Mouse (Mus musculus) neural tube, embryonic 14.5 days (tissue): Measurements from ENCODE around the gene Prorsd1. TPM values are rescaled to one million over a fixed set of nuclear protein-coding genes. Genes with fewer than 3 reads are reported as not detected.

Source experiments
- ATAC-seq: fragments of 200-750 bp; cut with Nextera tagmentation; 2 replicates; pipeline ENCODE4 v1.8.0; 2017; ENCODE audit warnings: low read depth, mild to moderate bottlenecking, moderate TSS enrichment, moderate library complexity
- H3K27ac ChIP-seq: fragments of 300-500 bp; sonication (generic); 2 replicates; pipeline ENCODE4 v1.5.1; 2014; ENCODE audit warnings: low read depth, mild to moderate bottlenecking, control low read depth, low read length, moderate library complexity, mixed read lengths
- H3K27me3 ChIP-seq: fragments of 300-500 bp; sonication (generic); 2 replicates; pipeline ENCODE4 v1.6.1; 2014; ENCODE audit warnings: low read length; ENCODE audit not compliant: control insufficient read depth, insufficient read depth
- H3K36me3 ChIP-seq: fragments of 300-500 bp; sonication (generic); 2 replicates; pipeline ENCODE4 v1.6.1; 2014; ENCODE audit warnings: low read length, mixed read lengths; ENCODE audit not compliant: control insufficient read depth, insufficient read depth
- H3K4me1 ChIP-seq: fragments of 300-500 bp; sonication (generic); 2 replicates; pipeline ENCODE4 v1.6.1; 2014; ENCODE audit warnings: low read length; ENCODE audit not compliant: control insufficient read depth, insufficient read depth
- H3K4me2 ChIP-seq: fragments of 300-500 bp; sonication (generic); 2 replicates; pipeline ENCODE4 v1.6.1; 2014; ENCODE audit warnings: mild to moderate bottlenecking, low read depth, low read length, control low read depth
- H3K4me3 ChIP-seq: fragments of 300-500 bp; sonication (generic); 2 replicates; pipeline ENCODE4 v1.5.1; 2014; ENCODE audit warnings: low read depth, low read length, control low read depth, mixed read lengths
- H3K9ac ChIP-seq: fragments of 300-500 bp; sonication (generic); replicated peaks from 2 replicates; pipeline ENCODE4 v1.6.1; 2014; ENCODE audit warnings: low read depth, mild to moderate bottlenecking, control low read depth, low read length, mixed read lengths
- H3K9me3 ChIP-seq: fragments of 300-500 bp; sonication (generic); 2 replicates; pipeline ENCODE4 v1.6.1; 2016; ENCODE audit warnings: low read length; ENCODE audit not compliant: control insufficient read depth
- WGBS: fragments of 180-500 bp; shearing (Covaris S2); extraction: QIAGEN DNeasy Blood & Tissue Kit; methylation state at CpG from one replicate; pipeline ENCODE4 v1.1.7; 2014; 5-methylcytosine and 5-hydroxymethylcytosine counted together
- polyA plus RNA-seq: library from polyadenylated mRNA; unstranded; fragments of >200 nt; fragmentation: Nextera tagmentation; extraction: Ambion mirVana; gene quantifications from 2 replicates; pipeline ENCODE4 v1.2.1, GENCODE M21; 2014

The Prorsd1 gene
- polyA plus RNA-seq, 1 experiment from 2014 or later, result 14.8 TPM

DNA sequence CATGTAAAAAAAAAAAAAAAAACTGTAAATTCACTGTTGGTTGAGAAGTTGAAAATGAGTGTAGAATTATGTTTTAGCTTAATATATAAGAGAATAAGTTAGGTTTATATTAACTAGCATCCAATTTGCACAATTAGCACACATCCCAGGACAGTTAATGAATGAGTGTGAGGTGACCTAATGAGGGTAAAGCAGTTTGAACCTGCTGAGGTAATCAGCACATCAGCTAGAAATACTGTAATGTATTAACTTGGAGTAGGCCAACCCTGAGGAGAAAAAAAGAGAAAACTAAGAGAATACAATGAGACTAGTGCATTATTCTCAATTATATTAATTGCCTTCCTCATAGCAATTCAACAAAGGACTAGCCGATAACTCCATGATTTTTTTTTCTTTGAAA lies 5.4 kb downstream of the Prorsd1 start:
- no peak for ATAC-seq
- Histone ChIP-seq H3K4me2 (no peak overlapping the region), H3K4me1 (no peaks in the 10 kb centered on the region), H3K27me3 (no peaks in the 10 kb centered on the region), H3K9me3 (no peaks in the 10 kb centered on the region), H3K27ac (no peak overlapping the region), H3K36me3 (peaks cover 23% of the 10 kb centered on the region), H3K4me3 (no peak overlapping the region), H3K9ac (no peak overlapping the region)
- WGBS, result 87% methylated on average over 1 of the region's 1 CpGs

- no peaks in the 10 kb centered on the region for H3K4me1 ChIP-seq
- H3K27ac ChIP-seq, result no peak overlapping the region
- H3K9ac ChIP-seq, result no peak overlapping the region
- 98% methylated on average over 2 of the region's 2 CpGs for WGBS
- peaks cover 43% of the 10 kb centered on the region for H3K36me3 ChIP-seq
- ATAC-seq, result no peak
- H3K4me2 ChIP-seq, result no peak overlapping the region
- H3K9me3 ChIP-seq, result no peaks in the 10 kb centered on the region
- no peak overlapping the region for H3K4me3 ChIP-seq
- H3K27me3 ChIP-seq, result no peaks in the 10 kb centered on the region
These were observed 9.8 kb downstream of the Prorsd1 start for GRCm38 (mm10) chr11:29504899-29505625.

DNA sequence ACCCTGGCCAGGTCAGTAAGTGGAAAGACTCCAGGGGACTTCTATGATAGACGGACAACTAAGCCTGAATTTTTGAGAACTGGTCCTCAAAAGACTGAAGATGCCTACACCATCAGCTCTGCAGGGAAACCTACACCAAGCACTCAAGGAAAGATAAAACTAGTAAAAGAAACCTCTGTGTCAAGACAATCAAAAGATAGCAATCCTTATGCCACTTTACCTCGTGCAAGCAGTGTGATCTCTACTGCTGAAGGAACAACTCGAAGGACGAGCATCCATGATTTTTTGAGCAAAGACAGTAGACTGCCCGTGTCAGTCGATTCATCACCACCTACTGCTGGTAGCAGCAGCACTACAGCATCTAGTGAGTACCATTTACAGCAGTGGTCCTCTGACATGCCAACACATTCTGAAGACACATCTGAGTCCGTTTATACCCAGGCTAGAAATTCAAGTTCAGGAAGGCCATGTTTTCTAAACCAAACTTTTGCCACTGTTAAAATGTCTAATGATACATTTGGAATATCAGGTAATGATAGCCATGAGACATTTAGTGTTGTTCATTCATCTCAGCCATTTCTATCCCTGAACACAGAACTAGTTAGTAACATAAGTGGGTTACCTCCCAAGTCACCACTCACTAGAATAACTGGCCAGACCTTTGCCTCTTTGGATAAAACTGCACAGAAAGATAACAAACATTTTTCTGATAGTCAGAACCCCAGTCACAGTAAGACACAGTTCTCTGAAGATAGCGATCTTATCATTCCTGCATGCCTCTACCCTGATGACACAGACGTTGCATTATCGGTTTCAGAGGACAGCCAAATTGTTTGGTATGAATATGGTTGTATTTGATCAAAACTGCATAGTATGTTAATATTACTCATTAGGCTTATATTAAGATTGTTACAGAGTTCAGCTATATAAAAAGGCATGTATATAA lies 10.6 kb downstream of the Prorsd1 start:
- H3K4me1 ChIP-seq, result no peaks in the 10 kb centered on the region
- H3K4me3 ChIP-seq, result no peak overlapping the region
- ATAC-seq, result no peak
- H3K9ac ChIP-seq, result no peak overlapping the region
- H3K36me3 ChIP-seq, result peaks cover 48% of the 10 kb centered on the region
- no peaks in the 10 kb centered on the region for H3K9me3 ChIP-seq
- no peak overlapping the region for H3K4me2 ChIP-seq
- no peak overlapping the region for H3K27ac ChIP-seq
- WGBS, result 95% methylated on average over 10 of the region's 10 CpGs
- no peaks in the 10 kb centered on the region for H3K27me3 ChIP-seq

- H3K4me3 ChIP-seq, result no peak overlapping the region
- H3K9ac ChIP-seq, result no peak overlapping the region
- H3K36me3 ChIP-seq, result peaks cover 29% of the 10 kb centered on the region
- H3K4me2 ChIP-seq, result no peak overlapping the region
- 90% methylated on average over 3 of the region's 3 CpGs for WGBS
- H3K27ac ChIP-seq, result no peak overlapping the region
- ATAC-seq, result no peak
- no peaks in the 10 kb centered on the region for H3K4me1 ChIP-seq
- no peaks in the 10 kb centered on the region for H3K27me3 ChIP-seq
- no peaks in the 10 kb centered on the region for H3K9me3 ChIP-seq
These were observed 17.9 kb downstream of the Prorsd1 start for GRCm38 (mm10) chr11:29496962-29497361.

- H3K4me2 ChIP-seq, result no peak overlapping the region
- H3K36me3 ChIP-seq, result peaks cover 17% of the 10 kb centered on the region
- H3K4me1 ChIP-seq, result no peaks in the 10 kb centered on the region
- H3K4me3 ChIP-seq, result no peak overlapping the region
- H3K9ac ChIP-seq, result no peak overlapping the region
- H3K9me3 ChIP-seq, result no peaks in the 10 kb centered on the region
- H3K27ac ChIP-seq, result no peak overlapping the region
- ATAC-seq, result no peak
- no peaks in the 10 kb centered on the region for H3K27me3 ChIP-seq
- WGBS, result 85% methylated on average over 1 of the region's 1 CpGs
These were observed 21.7 kb downstream of the Prorsd1 start for GRCm38 (mm10) chr11:29493135-29493534.

GRCm38 (mm10) chr11:29474676-29475075 lies 40.2 kb downstream of the Prorsd1 start:
- Histone ChIP-seq H3K4me3 (no peak overlapping the region), H3K27ac (no peak overlapping the region), H3K4me1 (no peaks in the 10 kb centered on the region), H3K27me3 (no peaks in the 10 kb centered on the region), H3K9ac (no peak overlapping the region), H3K9me3 (no peaks in the 10 kb centered on the region), H3K4me2 (no peak overlapping the region), H3K36me3 (peaks cover 22% of the 10 kb centered on the region)
- ATAC-seq, result no peak

Other genes starting within 250 kb of the Prorsd1 start
- gene Ccdc88a, start 141.4 kb downstream of the Prorsd1 start, polyA plus RNA-seq, result 68.2 and 75.1 TPM in 2 replicates
- gene Mtif2, start 11.4 kb upstream of the Prorsd1 start, polyA plus RNA-seq, result 48.5 and 50.9 TPM in 2 replicates
- gene Clhc1, start 32.9 kb upstream of the Prorsd1 start, polyA plus RNA-seq, result 0.17 and 0.30 TPM in 2 replicates
- 605 and 689 TPM in 2 replicates for gene Rps27a, start 33.1 kb upstream of the Prorsd1 start, polyA plus RNA-seq
- 91.9 and 99.9 TPM in 2 replicates for gene Rtn4, start 177.9 kb upstream of the Prorsd1 start, polyA plus RNA-seq